Mouse (Mus musculus) forebrain, embryonic 11.5 days (tissue): ENCODE data around the gene Bloc1s2. TPM values are rescaled to one million over a fixed set of nuclear protein-coding genes. Genes with fewer than 3 reads are reported as not detected.

Experiments
- ATAC-seq: fragments of 200-750 bp; cut with Nextera tagmentation; replicated peaks from 2 replicates; pipeline ENCODE4 v1.8.0; 2017; ENCODE audit warnings: moderate TSS enrichment; ENCODE audit not compliant: low FRiP score
- DNase-seq: peaks from one replicate; pipeline ENCODE4 v3.0.0-alpha.2; 2017; ENCODE audit warnings: low spot score
- H3K27ac ChIP-seq: fragments of 300-500 bp; sonication (generic); 2 replicates; pipeline ENCODE4 v1.5.1; 2014; ENCODE audit warnings: low read depth, low read length
- H3K27me3 ChIP-seq: fragments of 300-500 bp; sonication (generic); 2 replicates; pipeline ENCODE4 v1.6.1; 2014; ENCODE audit warnings: mild to moderate bottlenecking, low read length, mixed read lengths; ENCODE audit not compliant: control insufficient read depth, insufficient read depth
- H3K36me3 ChIP-seq: fragments of 300-500 bp; sonication (generic); 2 replicates; pipeline ENCODE4 v1.6.1; 2014; ENCODE audit warnings: mild to moderate bottlenecking, low read length, moderate library complexity, mixed read lengths; ENCODE audit not compliant: control insufficient read depth, insufficient read depth
- H3K4me1 ChIP-seq: fragments of 300-500 bp; sonication (generic); replicated peaks from 2 replicates; pipeline ENCODE4 v1.6.1; 2014; ENCODE audit warnings: low read length, mixed read lengths; ENCODE audit not compliant: control insufficient read depth, insufficient read depth
- H3K4me2 ChIP-seq: fragments of 300-500 bp; sonication (generic); 2 replicates; pipeline ENCODE4 v1.6.1; 2014; ENCODE audit warnings: low read depth, mild to moderate bottlenecking, low read length, moderate library complexity, mixed read lengths; ENCODE audit not compliant: severe bottlenecking
- H3K4me3 ChIP-seq: fragments of 300-500 bp; sonication (generic); 2 replicates; pipeline ENCODE4 v1.5.1; 2014; ENCODE audit warnings: low read depth, low read length
- H3K9ac ChIP-seq: fragments of 300-500 bp; sonication (generic); 2 replicates; pipeline ENCODE4 v1.6.1; 2014; ENCODE audit warnings: low read length
- H3K9me3 ChIP-seq: fragments of 300-500 bp; sonication (generic); 2 replicates; pipeline ENCODE4 v1.6.1; 2016; ENCODE audit warnings: low read length, mixed read lengths; ENCODE audit not compliant: control insufficient read depth
- polyA plus RNA-seq: library from polyadenylated mRNA; unstranded; fragments of >200 nt; fragmentation: Nextera tagmentation; extraction: Ambion mirVana; gene quantifications from 2 replicates; pipeline ENCODE4 v1.2.1, GENCODE M21; 2014

Gene Bloc1s2
- polyA plus RNA-seq, 1 experiment from 2014 or later = 108 TPM

- no peaks in the 10 kb centered on the region for H3K27me3 ChIP-seq
- no peaks in the 10 kb centered on the region for H3K9me3 ChIP-seq
- H3K4me1 ChIP-seq = no peaks in the 10 kb centered on the region
- H3K4me2 ChIP-seq = no peak overlapping the region
- H3K36me3 ChIP-seq = peaks cover 7% of the 10 kb centered on the region
- DNase-seq (no peak), ATAC-seq (no peak)
- H3K9ac ChIP-seq = no peak overlapping the region
- no peak overlapping the region for H3K27ac ChIP-seq
- H3K4me3 ChIP-seq = no peak overlapping the region
These were observed 45.4 kb downstream of the Bloc1s2 start for GRCm38 (mm10) chr19:44100840-44101239.

Other genes starting within 250 kb of the Bloc1s2 start
- 17.8 TPM in 2 replicates for gene Dnmbp, start 206.3 kb downstream of the Bloc1s2 start, polyA plus RNA-seq
- 0.09 TPM in 1 of 2 replicates, not detected in the other for gene Cpn1, start 159.9 kb downstream of the Bloc1s2 start, polyA plus RNA-seq
- gene Cyp2c23, start 117.2 kb downstream of the Bloc1s2 start, polyA plus RNA-seq = not detected in 2 replicates
- 18.6 and 19.6 TPM in 2 replicates for gene Erlin1, start 76.7 kb downstream of the Bloc1s2 start, polyA plus RNA-seq
- gene Chuk, start 39.0 kb downstream of the Bloc1s2 start, polyA plus RNA-seq = 59.6 and 62.9 TPM in 2 replicates
- 44.2 and 47.9 TPM in 2 replicates for gene Cwf19l1, start 10.6 kb downstream of the Bloc1s2 start, polyA plus RNA-seq
- 0.25 and 0.39 TPM in 2 replicates for gene Pkd2l1, start 46.0 kb upstream of the Bloc1s2 start, polyA plus RNA-seq
- 0.49 TPM in 1 of 2 replicates, not detected in the other for gene Scd3, start 56.8 kb upstream of the Bloc1s2 start, polyA plus RNA-seq
- 433 and 466 TPM in 2 replicates for gene Scd2, start 147.2 kb upstream of the Bloc1s2 start, polyA plus RNA-seq
- gene Scd4, start 186.6 kb upstream of the Bloc1s2 start, polyA plus RNA-seq = not detected in 2 replicates